Mouse (Mus musculus): Measurements from ENCODE around the gene Peg10. TPM values are rescaled to one million over a fixed set of nuclear protein-coding genes. Genes with fewer than 3 reads are reported as not detected.
A peak's percentile ranks its signal among the peaks of the same experiment; 100 is the strongest.

Peg10 gene
- 10 to 100 TPM in 1 of 2 experiments, 1 to 10 TPM in 1; 9.6 to 18.9 TPM for total RNA-seq (2021)

DNA sequence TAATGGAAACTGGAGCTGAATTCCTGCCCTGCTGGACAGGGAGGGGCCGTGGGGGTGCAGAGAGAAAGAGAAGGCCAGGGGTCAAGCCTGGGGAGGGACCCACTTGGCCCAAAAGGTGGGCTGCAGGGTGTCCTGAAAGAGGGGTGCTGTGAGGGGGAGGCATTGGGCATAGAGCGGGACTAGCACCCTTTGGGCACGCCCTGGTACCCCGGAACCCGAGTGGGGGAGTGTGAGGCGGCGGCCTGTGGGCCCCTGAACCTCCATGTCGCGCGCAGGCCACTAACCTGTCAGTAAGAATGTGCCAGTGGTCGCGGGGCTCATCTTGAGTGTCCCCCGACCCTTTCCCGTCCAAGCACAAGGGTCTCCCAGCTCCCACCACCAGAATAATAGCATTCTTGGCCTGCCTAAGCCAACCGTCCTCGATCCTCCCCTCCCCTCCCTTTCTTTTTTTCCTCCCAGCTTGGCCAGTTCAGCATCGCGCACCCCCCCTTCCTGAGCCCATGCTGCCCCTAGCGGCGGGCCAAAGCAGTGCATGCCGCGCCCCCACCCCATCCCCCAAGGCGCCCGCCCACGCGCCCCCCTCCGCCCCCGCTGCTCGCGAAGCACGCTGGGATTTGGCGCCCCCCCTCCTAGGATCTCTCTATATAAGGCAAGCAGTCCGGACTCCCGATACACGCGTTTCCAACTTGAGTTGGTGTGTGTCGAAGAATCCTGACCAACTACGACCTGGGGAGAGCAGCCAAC, at the start of gene Peg10, which contains the start of gene Sgce:
Gene Peg10, plus strand, starts transcription at position 611 of the 744 bp plus-strand sequence.
Gene Sgce, minus strand, starts transcription at position 512 of the 744 bp plus-strand sequence.
- DNase-seq, result peak; percentile 85
- intact Hi-C loops (cut with DNase I), result loop anchor here (5.0 to 10.0 kb wide), 2 partner anchors 368 to 635 kb away; partner anchors contain the start of gene Asb4

DNA sequence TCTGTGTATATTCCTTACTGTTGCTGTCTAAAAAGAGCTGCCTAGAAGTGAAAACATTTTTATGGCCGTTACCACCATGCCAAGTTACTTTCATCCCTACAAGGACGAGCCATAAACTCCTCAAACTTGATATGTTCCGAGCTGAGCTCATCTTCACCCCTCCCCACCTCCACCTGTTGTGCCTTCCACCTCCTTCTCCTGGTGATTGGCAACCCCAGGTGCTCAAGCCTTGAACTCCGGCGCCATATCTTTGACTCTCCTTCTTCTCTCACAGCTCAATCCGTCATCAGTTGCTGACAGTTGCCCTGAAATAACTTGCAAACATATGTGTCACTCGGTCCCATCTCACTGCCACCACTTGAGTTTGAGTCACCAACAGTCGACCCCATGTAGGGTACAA, 45.5 kb upstream of the Peg10 start:
- intact Hi-C loops (cut with DNase I), result no loop called here

DNA sequence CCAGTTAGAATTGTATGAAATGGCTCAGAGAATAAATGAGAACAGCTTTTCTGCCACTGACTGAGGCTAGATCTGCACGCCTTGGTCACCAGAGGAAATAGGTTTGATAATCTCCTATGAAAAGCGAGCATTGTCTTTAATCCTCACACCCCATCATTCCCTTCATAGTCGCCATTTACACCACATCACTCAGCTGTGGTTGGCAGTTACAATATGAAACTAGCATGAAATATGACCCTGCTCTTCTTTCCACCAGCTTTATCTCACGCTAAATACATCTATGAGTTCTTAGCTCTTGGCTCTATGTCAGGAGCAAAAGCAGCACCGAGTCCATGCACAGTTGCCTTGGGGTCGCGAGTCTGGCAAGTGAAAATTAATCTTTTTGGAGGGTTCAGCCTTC, 43.2 kb upstream of the Peg10 start:
- intact Hi-C loops (cut with DNase I), result no loop called here
- no peak for DNase-seq

More for the DNA sequence above, 45.5 kb upstream of the Peg10 start:
- no peak for DNase-seq

DNA sequence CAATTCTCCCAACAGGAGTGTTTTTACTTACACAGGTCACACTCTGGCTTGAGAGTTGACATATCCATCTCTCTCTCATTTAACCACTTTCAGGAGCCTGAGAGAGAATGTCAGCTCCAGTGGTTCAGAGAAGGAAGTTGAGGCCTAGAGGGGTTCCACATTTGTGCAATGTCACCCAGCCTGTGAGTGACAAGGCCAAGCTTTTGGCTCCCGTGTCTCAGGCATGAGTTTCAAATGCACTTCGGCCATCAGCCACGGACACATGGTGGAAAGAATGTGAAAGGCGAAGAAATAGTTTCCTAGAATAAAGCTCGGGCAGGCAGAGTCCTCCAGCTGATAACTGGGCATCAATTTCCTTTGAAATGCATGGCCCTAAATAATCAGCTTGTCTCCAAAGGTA, 40.7 kb upstream of the Peg10 start:
- intact Hi-C loops (cut with DNase I), result no loop called here
- no peak for DNase-seq

DNA sequence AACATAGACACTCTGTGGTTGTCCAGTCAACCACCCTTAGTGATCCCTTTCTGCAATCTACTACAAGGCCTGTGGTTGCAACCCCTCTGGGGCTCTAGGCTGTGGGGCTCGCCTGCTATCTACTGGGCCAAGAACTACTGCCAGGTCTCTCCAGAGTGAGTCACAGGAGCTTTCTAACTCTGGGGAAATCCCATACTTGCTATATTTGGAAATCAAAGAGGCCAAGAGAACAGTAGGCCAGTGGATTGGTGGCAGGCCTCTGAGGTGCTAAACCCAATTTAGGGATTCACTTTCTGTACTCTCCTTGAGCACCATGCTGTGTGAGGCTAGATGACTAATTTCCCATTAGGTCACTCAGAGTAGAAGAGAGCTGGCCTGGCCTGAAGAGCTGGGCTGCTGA, 38.1 kb upstream of the Peg10 start:
- no peak for DNase-seq
- intact Hi-C loops (cut with DNase I), result no loop called here

DNA sequence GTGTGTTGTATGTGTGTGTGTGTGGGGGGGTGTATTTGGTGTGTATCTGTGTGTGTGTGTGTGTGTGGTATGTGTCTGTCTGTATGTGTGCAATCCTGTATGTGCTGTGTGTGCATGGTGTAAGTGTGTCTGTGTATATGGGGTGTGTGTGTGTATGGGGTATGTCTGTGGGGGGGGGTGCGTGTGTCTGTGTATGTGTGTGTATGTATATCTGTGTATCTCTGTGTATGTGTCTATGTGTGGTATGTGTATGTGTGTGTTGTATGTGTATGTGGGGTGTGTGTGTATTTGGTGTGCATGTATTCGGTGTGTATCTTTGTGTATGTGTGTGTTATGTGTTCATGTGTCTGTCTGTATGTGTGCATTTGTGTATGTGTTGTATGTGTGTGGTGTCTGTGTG, 30.9 kb upstream of the Peg10 start:
- no peak for DNase-seq
- intact Hi-C loops (cut with DNase I), result no loop called here

DNA sequence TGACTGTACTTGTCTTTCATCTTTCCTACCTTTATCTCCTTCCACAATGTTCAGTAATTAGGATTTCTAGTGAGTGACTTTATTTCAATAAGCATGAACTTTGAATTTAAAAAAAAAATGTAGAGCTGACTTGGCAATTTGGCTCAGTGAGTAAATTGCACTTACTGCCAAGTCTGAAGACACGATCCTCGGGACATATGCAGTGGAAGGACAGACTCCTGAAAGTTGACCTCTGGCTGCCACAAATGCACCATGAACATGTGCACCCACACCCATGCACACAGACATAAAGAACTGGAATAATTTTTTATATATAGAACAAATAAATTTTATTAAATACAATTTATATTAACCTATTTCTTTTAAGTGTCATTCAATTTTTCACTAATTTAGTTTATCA, 29.8 kb upstream of the Peg10 start:
- DNase-seq, result no peak

DNA sequence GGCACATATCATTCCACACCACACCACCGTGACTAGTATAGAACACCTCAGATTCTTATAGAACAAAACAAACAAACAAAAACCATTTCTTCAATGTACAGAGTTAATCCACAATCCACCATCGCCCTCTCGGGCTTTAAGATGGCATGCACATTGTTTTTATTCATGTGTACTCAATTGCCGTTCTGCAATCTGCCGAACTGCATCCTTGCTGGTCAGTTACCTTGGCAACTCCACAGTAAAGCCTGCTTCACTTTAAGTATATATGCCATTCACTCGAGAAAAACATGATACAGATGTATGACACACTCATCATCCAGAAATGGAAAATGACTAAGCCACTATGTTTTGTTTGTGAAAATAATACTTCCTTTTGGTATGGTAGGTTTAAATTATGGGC, 25.0 kb upstream of the Peg10 start:
- no peak for DNase-seq
- intact Hi-C loops (cut with DNase I), result no loop called here

More for the DNA sequence above, 29.8 kb upstream of the Peg10 start:
- intact Hi-C loops (cut with DNase I), result no loop called here

DNA sequence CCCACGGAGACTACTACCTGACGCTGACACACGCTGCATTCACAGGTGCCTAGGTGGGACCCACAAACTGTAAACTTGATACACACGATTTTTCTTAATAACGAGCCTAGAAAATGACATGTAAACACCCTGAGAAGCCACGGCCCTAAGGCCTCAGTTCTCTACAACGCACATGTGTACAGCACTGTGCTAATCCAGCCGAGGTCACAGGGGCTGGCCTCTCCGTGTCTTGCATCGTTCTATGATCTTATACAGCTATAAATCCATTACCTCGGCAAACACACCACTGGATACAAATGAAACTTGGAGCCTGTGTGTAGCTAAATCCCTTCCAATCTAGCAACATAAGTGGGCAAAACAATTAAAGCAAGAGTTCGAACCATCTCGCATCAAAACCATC, 24.4 kb upstream of the Peg10 start:
- intact Hi-C loops (cut with DNase I), result no loop called here
- DNase-seq, result no peak

DNA sequence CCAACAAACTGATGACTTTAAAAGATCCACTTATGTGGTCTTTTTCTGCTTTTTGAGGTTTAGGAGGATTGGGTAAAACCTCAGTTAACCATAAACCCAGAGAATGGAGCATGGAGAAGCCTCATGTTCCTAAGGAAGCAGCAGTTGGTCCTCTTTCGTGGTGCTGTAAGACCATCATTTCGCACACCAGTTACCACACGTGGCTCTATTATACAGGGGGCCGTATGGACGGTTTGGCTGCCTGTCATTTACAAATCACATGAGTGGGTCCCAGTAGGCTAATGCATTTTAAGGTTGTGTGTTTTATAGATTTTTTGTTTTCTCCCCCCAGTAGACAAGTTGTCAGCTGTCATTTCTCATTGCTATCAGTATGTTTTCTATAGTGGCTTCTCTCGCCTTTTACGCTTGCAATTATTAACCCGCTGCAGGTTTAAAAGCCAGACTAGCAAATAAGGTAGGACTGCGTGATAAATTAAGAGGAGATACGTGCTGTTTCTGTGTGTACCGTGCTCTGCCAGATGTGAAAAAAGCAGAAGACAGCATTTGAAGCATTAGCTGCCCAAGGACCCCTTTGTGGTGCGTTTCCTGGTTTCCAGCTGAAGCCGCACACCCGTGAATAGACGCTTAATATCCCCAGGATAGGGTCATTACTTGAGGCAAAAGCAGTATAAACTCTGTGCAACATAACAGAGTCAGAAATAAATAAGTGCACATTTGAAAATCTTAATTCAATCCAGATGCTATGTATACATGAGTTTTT, 22.9 kb upstream of the Peg10 start:
- intact Hi-C loops (cut with DNase I), result no loop called here
- DNase-seq, result no peak

DNA sequence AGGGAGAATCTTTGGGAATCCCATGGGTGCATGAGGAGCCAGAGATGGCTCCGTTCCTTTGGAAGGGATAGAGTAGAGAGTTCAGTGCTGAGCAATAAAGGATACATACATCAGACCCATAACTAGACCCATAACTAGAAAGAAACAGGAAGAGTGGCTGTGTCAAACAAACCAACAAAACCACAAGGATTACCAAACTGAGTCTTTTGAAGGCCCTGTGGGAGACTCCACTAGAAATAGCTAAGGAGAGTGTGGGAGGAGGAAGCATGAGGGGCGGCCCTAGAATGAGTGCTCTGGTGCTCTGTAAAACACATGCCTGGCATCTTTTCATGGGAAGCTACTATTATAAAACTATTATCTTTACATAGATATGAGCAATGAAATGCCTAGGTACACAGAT, 18.8 kb upstream of the Peg10 start:
- intact Hi-C loops (cut with DNase I), result no loop called here
- no peak for DNase-seq

DNA sequence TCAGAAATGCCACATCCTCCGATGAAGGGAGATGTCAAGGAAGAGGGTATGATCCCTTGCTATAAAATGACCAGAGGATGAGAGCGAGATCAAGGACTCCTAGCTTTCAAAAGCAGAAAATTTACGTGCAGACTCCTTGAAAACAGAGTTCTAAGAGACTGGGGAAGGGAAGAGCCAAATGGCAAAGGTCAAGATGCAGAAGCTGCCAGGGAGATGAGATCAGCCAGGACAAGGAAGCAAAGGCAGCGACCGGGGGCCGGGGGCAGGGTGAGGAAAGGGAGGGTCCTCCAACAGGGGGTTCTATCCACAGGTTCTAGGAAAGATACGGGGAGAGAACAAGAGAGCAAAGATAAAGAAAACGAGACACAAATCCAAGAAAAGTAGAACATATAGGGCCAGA, 15.4 kb upstream of the Peg10 start:
- DNase-seq, result no peak
- intact Hi-C loops (cut with DNase I), result no loop called here

DNA sequence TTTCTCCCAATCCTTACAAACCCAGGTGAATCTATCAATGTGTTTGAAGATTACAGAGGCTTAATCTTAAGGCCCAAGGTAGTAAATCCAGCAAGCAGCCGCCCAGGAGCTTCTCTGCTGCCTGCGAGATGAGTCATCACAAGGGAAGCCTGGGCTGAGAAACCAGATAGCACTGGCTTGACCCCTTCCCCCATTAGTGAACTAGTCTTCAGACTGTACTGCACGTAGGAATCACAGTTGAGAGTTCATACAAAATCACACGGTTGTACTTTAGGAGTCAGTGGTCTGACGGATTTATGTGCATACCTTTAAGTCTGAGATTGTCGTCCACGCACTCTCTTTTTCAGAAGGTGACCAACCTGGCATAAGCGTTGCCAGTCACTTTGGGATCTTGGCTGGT, 13.9 kb upstream of the Peg10 start:
- intact Hi-C loops (cut with DNase I), result no loop called here
- no peak for DNase-seq

DNA sequence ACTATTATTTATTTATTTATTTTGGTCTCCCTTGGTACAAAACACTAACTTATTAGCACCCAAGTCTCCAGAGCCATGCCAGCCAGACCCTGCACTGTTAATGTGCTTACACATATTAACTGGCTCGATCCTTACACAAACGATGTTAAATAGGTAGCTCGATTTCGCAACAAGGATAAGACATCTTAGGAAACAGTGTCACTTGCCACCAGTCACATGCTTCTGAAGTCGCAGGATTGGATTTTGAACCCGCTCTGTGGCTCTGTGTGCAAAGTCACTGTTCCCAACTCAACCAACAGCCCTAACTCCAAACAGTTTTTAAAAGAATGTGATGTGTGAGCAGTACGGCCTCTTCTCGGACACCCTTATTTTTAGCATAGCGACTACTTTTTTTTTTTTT, 10.7 kb upstream of the Peg10 start:
- intact Hi-C loops (cut with DNase I), result loop anchor here (5.0 kb wide), 1 partner anchor 1234 kb away; no protein-coding TSS in a partner anchor
- DNase-seq, result no peak

DNA sequence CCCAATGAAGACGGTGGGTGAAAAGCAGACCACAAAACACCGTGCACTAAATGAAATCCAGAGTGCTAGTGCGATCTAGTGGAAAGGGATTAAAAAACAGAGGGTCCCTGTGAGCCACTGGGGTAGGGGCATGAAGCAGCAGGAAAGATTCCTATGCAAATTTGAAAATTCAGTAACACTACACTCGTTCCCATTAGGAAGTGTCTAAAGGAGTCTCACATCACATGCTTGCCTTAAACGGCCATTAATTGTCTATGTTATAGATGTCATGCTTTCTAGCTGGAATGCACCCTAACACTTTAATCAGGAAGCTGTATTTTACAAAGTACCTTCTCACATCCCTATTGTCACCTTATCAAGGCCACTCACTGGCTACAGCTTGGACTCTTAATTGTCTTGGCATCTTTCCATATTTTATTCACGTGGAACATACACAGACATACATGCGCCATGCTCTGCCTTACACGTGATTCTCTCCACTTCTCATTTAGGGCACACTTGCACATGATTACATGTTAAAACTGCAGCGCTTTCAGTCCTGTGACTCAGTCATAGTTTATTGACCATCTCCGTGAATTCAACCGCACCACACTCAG, 9.0 kb upstream of the Peg10 start:
- DNase-seq, result no peak
- intact Hi-C loops (cut with DNase I), result loop anchor here (5.0 kb wide), 1 partner anchor 1236 kb away; no protein-coding TSS in a partner anchor

DNA sequence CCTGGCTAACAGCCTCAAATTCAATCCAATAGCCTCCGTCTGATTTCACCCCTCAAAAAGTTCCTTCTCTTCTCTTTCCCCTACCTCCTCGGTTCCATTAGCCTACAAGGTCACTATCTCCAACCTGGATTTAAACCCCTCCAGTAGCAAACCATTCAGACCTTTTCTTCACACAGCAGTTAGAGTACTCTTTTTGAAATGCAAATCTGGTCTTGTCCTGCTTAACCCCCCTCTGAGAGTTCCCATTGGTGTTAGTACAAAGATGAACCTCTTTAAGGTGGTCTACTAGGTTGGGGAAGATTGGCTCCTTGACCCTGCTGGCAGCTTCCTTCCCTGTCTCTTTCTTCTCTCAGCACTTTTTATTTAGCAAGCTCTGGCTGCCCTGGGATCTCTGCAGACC, 8.4 kb upstream of the Peg10 start:
- intact Hi-C loops (cut with DNase I), result loop anchor here (5.0 kb wide), 1 partner anchor 1236 kb away; no protein-coding TSS in a partner anchor
- no peak for DNase-seq

DNA sequence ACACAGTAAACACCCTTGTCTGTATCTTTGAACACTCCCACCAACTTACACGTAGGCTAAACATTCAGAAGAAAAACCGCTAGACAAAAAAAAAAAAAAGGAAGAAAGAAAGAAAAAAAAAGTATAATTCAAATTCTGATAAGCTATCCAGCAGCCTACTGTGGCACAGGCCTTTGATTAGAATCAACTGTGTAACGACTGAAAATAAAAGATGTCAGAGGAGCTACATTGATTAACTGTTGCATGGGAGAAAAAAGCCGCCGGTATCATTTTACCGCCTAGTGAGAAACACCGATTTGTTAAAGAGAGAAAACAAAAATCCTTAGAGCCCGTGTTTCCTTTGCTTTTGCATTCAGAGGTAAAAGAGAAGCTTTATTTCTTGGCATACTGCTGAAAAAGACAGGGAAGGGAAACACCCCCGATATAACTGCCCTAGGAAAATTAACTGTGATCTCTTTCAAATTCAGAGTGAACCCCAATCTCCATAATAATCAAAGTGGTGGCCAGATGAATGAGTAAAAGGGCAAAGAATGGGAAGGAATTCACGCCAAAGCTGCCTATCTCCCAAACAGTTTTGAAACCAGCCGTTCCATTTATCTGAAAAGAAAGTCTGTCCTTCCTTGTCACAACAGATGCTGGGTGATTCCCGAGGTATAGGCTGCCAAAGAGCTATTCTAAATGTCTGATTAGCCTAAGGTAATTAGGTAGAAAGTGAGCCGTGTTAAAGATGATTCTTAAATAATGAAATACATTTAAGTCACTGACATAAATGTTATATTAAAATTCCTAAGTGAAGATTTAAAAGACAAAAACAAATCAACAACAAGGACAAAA, 7.4 kb upstream of the Peg10 start:
- DNase-seq, result no peak
- intact Hi-C loops (cut with DNase I), result loop anchor here (5.0 to 10.0 kb wide), 2 partner anchors 375 to 1237 kb away; no protein-coding TSS in a partner anchor

DNA sequence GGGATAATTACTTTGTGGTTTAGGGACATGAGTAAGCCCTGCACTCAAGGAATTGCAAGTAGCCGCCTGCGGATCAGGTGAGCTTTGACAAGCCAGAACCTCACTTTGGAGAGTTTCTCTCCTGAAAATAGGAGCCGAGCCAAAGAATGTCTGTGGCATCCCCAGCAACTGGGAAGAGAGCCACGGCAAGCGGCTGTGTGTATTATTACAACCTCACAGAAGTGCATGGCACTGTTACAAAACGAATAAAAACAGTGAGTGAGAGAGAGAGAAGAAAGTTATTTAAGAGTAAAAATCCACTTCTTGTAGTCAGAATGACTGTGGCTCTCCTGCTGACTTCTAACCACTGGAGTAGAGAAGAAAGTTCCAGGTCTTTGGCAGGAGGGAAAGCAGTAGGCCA, 6.6 kb upstream of the Peg10 start:
- DNase-seq, result peak; percentile 56
- intact Hi-C loops (cut with DNase I), result loop anchor here (10.0 kb wide), 1 partner anchor 374 kb away; no protein-coding TSS in a partner anchor

DNA sequence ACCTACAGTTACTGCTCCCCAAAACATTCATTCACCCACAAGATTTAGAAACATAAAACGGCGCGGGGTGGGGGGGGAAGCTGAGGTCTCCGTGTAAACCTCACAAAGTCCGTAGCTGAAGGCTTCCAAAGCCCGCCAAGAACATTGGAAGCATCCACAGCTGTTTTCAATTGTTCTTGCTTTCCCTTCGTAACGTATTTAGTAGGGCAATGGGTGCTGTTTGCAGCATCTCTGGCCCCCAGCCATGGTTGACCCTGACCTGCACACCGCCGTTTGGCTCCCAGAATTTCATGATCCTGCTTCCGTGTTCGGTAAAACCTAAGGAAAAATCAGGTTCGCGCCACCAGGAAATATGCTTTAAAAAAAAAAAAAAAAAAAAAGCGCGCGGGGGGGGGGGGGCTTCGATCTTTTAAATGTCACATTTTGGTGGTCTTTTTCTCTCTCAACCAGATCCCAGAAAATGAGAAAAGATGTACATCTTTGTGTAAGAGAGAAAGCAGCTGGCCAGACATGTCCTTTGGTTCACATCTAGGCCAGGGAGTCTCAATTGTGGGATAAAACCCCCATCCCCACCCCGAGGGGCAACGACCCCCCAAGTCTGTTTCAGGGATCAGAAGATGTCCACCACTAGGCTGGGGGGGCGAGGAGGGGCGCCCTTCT, 940 bp upstream of the Peg10 start:
- peak; percentile 32 for DNase-seq
- intact Hi-C loops (cut with DNase I), result loop anchor here (5.0 to 10.0 kb wide), 2 partner anchors 369 to 636 kb away; partner anchors contain the start of gene Asb4
